Mouse (Mus musculus) stomach, postnatal 0 days (tissue): ENCODE measurements around the gene Mettl11b. TPM values are rescaled to one million over a fixed set of nuclear protein-coding genes. Genes with fewer than 3 reads are reported as not detected.

Experiments used
- ATAC-seq: fragments of 200-750 bp; cut with Nextera tagmentation; 2 replicates; pipeline ENCODE4 v1.8.0; 2017; ENCODE audit not compliant: low FRiP score, low TSS enrichment
- DNase-seq: peaks from one replicate; pipeline ENCODE4 v3.0.0-alpha.2; 2016; ENCODE audit warnings: low spot score
- H3K27ac ChIP-seq: fragments of 300-500 bp; sonication (generic); replicated peaks from 2 replicates; pipeline ENCODE4 v1.5.1; 2014; ENCODE audit warnings: mild to moderate bottlenecking, control low read depth
- H3K27me3 ChIP-seq: fragments of 300-500 bp; sonication (generic); 2 replicates; pipeline ENCODE4 v1.6.1; 2014; ENCODE audit warnings: low read length; ENCODE audit not compliant: control insufficient read depth, insufficient read depth
- H3K36me3 ChIP-seq: fragments of 300-500 bp; sonication (generic); 2 replicates; pipeline ENCODE4 v1.6.1; 2014; ENCODE audit warnings: low read length, mixed read lengths; ENCODE audit not compliant: control insufficient read depth, insufficient read depth
- H3K4me1 ChIP-seq: fragments of 300-500 bp; sonication (generic); replicated peaks from 2 replicates; pipeline ENCODE4 v1.6.1; 2014; ENCODE audit warnings: antibody characterized with exemption; ENCODE audit not compliant: control insufficient read depth, insufficient read depth
- H3K4me2 ChIP-seq: fragments of 300-500 bp; sonication (generic); replicated peaks from 2 replicates; pipeline ENCODE4 v1.6.1; 2014; ENCODE audit warnings: low read depth, mild to moderate bottlenecking, control low read depth, moderate library complexity
- H3K4me3 ChIP-seq: fragments of 300-500 bp; sonication (generic); 2 replicates; pipeline ENCODE4 v1.5.1; 2014; ENCODE audit warnings: low read depth, low read length, control low read depth
- H3K9ac ChIP-seq: fragments of 300-500 bp; sonication (generic); 2 replicates; pipeline ENCODE4 v1.6.1; 2014; ENCODE audit warnings: mild to moderate bottlenecking, low read length, control low read depth, mixed read lengths
- H3K9me3 ChIP-seq: fragments of 300-500 bp; sonication (generic); 2 replicates; pipeline ENCODE4 v1.6.1; 2016; ENCODE audit warnings: low read length; ENCODE audit not compliant: control insufficient read depth
- CTCF ChIP-seq: IDR thresholded peaks from 2 replicates; pipeline ENCODE4 v1.5.1; 2016; ENCODE audit warnings: antibody characterized with exemption, low read depth, mild to moderate bottlenecking, moderate library complexity
- EP300 ChIP-seq: optimal IDR thresholded peaks from 2 replicates; pipeline ENCODE3; 2016; ENCODE audit warnings: antibody characterized with exemption
- WGBS: fragments of 180-500 bp; shearing (Covaris S2); extraction: QIAGEN DNeasy Blood & Tissue Kit; methylation state at CpG from one replicate; pipeline ENCODE4 v1.1.7; 2014; 5-methylcytosine and 5-hydroxymethylcytosine counted together
- polyA plus RNA-seq: library from polyadenylated mRNA; unstranded; fragments of >200 nt; fragmentation: Nextera tagmentation; extraction: Ambion mirVana; gene quantifications from 2 replicates; pipeline ENCODE4 v1.2.1, GENCODE M21; 2015

Gene Mettl11b
- polyA plus RNA-seq, 1 experiment from 2014 or later: not detected

- H3K27me3 ChIP-seq: no peaks in the 10 kb centered on the region
- no peak overlapping the region for H3K4me2 ChIP-seq
- TF ChIP-seq EP300 (no peak), CTCF (no peak)
- no peak overlapping the region for H3K9ac ChIP-seq
- ATAC-seq (no peak), DNase-seq (no peak)
- H3K27ac ChIP-seq: no peak overlapping the region
- no peaks in the 10 kb centered on the region for H3K9me3 ChIP-seq
- H3K36me3 ChIP-seq: no peaks in the 10 kb centered on the region
- H3K4me1 ChIP-seq: no peaks in the 10 kb centered on the region
- no peak overlapping the region for H3K4me3 ChIP-seq
These were observed 66.5 kb downstream of the Mettl11b start for GRCm38 (mm10) chr1:163658535-163658928.

GRCm38 (mm10) chr1:163657766-163658534 lies 67.1 kb downstream of the Mettl11b start:
- 55% methylated on average over 7 of the region's 7 CpGs for WGBS
- Histone ChIP-seq H3K9me3 (no peaks in the 10 kb centered on the region), H3K4me1 (no peaks in the 10 kb centered on the region), H3K27ac (no peak overlapping the region), H3K36me3 (no peaks in the 10 kb centered on the region), H3K27me3 (no peaks in the 10 kb centered on the region), H3K4me2 (no peak overlapping the region), H3K9ac (no peak overlapping the region), H3K4me3 (no peak overlapping the region)
- TF ChIP-seq CTCF (no peak), EP300 (no peak)
- DNase-seq (no peak), ATAC-seq (no peak)

DNA sequence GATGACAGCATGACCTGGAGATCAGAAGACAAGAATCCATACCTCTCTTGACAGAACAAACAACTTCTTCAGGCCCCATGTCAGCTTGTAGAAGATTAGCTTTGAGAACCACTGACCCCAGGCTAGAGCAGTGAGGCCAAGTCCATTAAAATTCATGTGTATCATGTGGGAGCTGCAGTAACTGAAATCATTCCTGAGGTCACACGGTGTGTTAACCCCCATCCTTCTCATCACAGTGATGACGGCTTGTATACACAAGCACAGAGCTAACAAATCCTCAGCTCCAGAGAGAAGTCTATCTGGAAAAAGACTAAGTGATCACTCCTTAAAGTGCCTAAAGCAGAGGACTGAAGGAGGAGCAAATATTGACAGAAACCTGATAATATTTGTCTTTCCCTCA lies 68.0 kb downstream of the Mettl11b start:
- ATAC-seq (no peak), DNase-seq (no peak)
- no peak for TF ChIP-seq CTCF
- no peak for TF ChIP-seq EP300
- Histone ChIP-seq H3K9ac (no peak overlapping the region), H3K4me1 (no peaks in the 10 kb centered on the region), H3K9me3 (no peaks in the 10 kb centered on the region), H3K27ac (no peak overlapping the region), H3K4me2 (no peak overlapping the region), H3K36me3 (no peaks in the 10 kb centered on the region), H3K4me3 (no peak overlapping the region), H3K27me3 (no peaks in the 10 kb centered on the region)
- 19% methylated on average over 2 of the region's 2 CpGs for WGBS

- 87% methylated on average over 5 of the region's 5 CpGs for WGBS
- H3K4me2 ChIP-seq: no peak overlapping the region
- no peak for DNase-seq
- TF ChIP-seq CTCF (no peak), EP300 (no peak)
- no peaks in the 10 kb centered on the region for H3K27me3 ChIP-seq
- ATAC-seq: no peak
- H3K36me3 ChIP-seq: no peaks in the 10 kb centered on the region
- H3K4me3 ChIP-seq: no peak overlapping the region
- H3K4me1 ChIP-seq: no peaks in the 10 kb centered on the region
- H3K9ac ChIP-seq: no peak overlapping the region
- H3K27ac ChIP-seq: no peak overlapping the region
- no peaks in the 10 kb centered on the region for H3K9me3 ChIP-seq
These were observed 68.6 kb downstream of the Mettl11b start for GRCm38 (mm10) chr1:163656432-163656831.

Other genes starting within 250 kb of the Mettl11b start
- 10.6 and 11.9 TPM in 2 replicates for gene Kifap3, start 54.4 kb upstream of the Mettl11b start, polyA plus RNA-seq
- 10.6 and 12.0 TPM in 2 replicates for gene Scyl3, start 203.9 kb upstream of the Mettl11b start, polyA plus RNA-seq